ENCODE assay signal across 23 mouse cellular contexts in the genomic region with DNA sequence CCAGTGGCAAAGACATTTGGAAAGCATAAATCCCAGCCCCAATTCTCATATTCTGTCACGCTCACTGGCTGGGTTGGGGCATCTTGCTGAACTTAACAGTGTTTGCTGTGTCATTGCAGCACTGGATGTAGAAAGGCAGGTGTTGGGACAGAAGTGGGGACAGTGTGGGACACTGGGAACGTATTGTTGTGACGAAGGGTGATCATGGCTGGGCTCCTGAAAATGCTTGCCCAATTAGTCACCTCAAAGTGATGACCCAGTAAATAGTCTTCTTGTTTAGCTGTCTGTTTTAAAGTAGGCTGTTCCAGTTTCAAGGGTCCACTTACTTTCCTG.
A peak's percentile ranks its signal among the peaks of the same experiment; 100 is the strongest.
DNase-seq lines count a peak whose midpoint lies in the region; ATAC-seq and TF ChIP-seq lines count a peak whose summit lies in the region.
"Had no signal": no experiment of that assay in that cellular context is flagged by ENCODE, and none has a peak within 500 bp of the region (broad histone marks: within the 10 kb centered on the region; RNA-seq: fewer than 3 reads in every experiment).

No protein-coding gene starts in this region.

- DNase-seq in kidney, postnatal 25 days: no peak
- peak; percentile 1 for DNase-seq in A20 (ENCODE audit: low read depth, low spot score)
- DNase-seq in adrenal gland, adult 8-10 months: no peak
- no peak for DNase-seq in cerebellum, postnatal 4 days (ENCODE audit: low spot score in 2 of 2)
- DNase-seq: cerebellum, adult 8-10 months; heart, adult 11 months; heart, postnatal 10 days; kidney, adult 18-20 months; lung, adult 18-20 months; right cerebral cortex, adult 18-20 months; right cerebral cortex, postnatal 4 days had no signal

- H3K4me1 ChIP-seq in kidney, embryonic 15.5 days: peaks cover 21% of the 10 kb centered on the region
- H3K4me1 ChIP-seq: heart, embryonic 12.5 days; liver, embryonic 12.5 days had no signal

- no peaks in the 10 kb centered on the region for H3K79me3 ChIP-seq in C2C12 (ENCODE audit: low read depth)

- H3K27me3 ChIP-seq in kidney, embryonic 15.5 days: no peaks in the 10 kb centered on the region
- no peaks in the 10 kb centered on the region for H3K27me3 ChIP-seq in C2C12 (ENCODE audit: control insufficient read depth, insufficient read depth, insufficient read length)
- no peaks in the 10 kb centered on the region for H3K27me3 ChIP-seq in myocyte (ENCODE audit: control insufficient read depth, insufficient read depth, insufficient read length)
- H3K27me3 ChIP-seq: embryonic facial prominence, embryonic 15.5 days; heart, embryonic 12.5 days; liver, embryonic 12.5 days; midbrain, embryonic 12.5 days; neural tube, embryonic 13.5 days had no signal

- peak overlapping the region; percentile 47; the same call in 1 of the 2 replicates for H3K4me2 ChIP-seq in kidney, embryonic 15.5 days
- H3K4me2 ChIP-seq in myocyte (ENCODE audit: low read depth): peak overlapping the region; percentile 99
- H3K4me2 ChIP-seq: liver, embryonic 12.5 days; midbrain, embryonic 12.5 days had no signal

- no peak overlapping the region for H3K9ac ChIP-seq in kidney, embryonic 15.5 days
- H3K9ac ChIP-seq: embryonic facial prominence, embryonic 15.5 days; heart, embryonic 12.5 days; liver, embryonic 12.5 days; midbrain, embryonic 12.5 days; neural tube, embryonic 13.5 days had no signal

- H3K79me2 ChIP-seq in C2C12 (ENCODE audit: control insufficient read depth, insufficient read depth) (no peaks in the 10 kb centered on the region), myocyte (ENCODE audit: control insufficient read depth, insufficient read depth) (no peaks in the 10 kb centered on the region)

- peak overlapping the region; percentile 10 for H3ac ChIP-seq in C2C12 (ENCODE audit: control insufficient read depth, insufficient read length, low read depth)
- H3ac ChIP-seq in myocyte (ENCODE audit: control insufficient read depth, insufficient read length): no peak overlapping the region

- ATAC-seq in kidney, embryonic 15.5 days (replicated peaks; ENCODE audit: low FRiP score): no peak
- ATAC-seq: inflammation-experienced regulatory T-cells, adult 6 months; liver, embryonic 12.5 days had no signal

- H3K36me3 ChIP-seq in kidney, embryonic 15.5 days: no peaks in the 10 kb centered on the region
- no peaks in the 10 kb centered on the region for H3K36me3 ChIP-seq in C2C12 (ENCODE audit: control insufficient read depth, insufficient read depth)
- no peaks in the 10 kb centered on the region for H3K36me3 ChIP-seq in myocyte (ENCODE audit: control insufficient read depth, insufficient read depth)
- H3K36me3 ChIP-seq: embryonic facial prominence, embryonic 15.5 days; heart, embryonic 12.5 days; hindbrain, embryonic 10.5 days; liver, embryonic 12.5 days; midbrain, embryonic 12.5 days; neural tube, embryonic 13.5 days had no signal

- no peak overlapping the region for H3K27ac ChIP-seq in kidney, embryonic 15.5 days
- H3K27ac ChIP-seq: kidney, postnatal 0 days; left cerebral cortex, adult 2 months; liver, embryonic 12.5 days; midbrain, embryonic 12.5 days; neural tube, embryonic 13.5 days had no signal

- TF ChIP-seq CTCF in C2C12 (IDR thresholded peaks at IDR 0.05; ENCODE audit: control insufficient read depth, insufficient read depth, insufficient read length): no peak

- no peak for TF ChIP-seq POLR2A in myocyte (IDR thresholded peaks at IDR 0.05; ENCODE audit: insufficient read length, low read depth)

- H3K4me3 ChIP-seq in kidney, embryonic 15.5 days (replicated peaks): no peak overlapping the region
- no peak overlapping the region for H3K4me3 ChIP-seq in C2C12 (ENCODE audit: insufficient read depth, poor library complexity, severe bottlenecking)
- peak overlapping the region; percentile 15 for H3K4me3 ChIP-seq in myocyte
- H3K4me3 ChIP-seq: embryonic facial prominence, embryonic 15.5 days; heart, embryonic 12.5 days; hindbrain, embryonic 10.5 days; left cerebral cortex, adult 2 months; liver, embryonic 12.5 days; midbrain, embryonic 12.5 days; neural tube, embryonic 13.5 days had no signal

- WGBS in kidney, embryonic 15.5 days: 68% methylated on average over 3 of the region's 3 CpGs

- no peaks in the 10 kb centered on the region for H3K9me3 ChIP-seq in kidney, embryonic 15.5 days (replicated peaks)
- H3K9me3 ChIP-seq: embryonic facial prominence, embryonic 15.5 days; heart, embryonic 12.5 days; hindbrain, embryonic 10.5 days; liver, embryonic 12.5 days; midbrain, embryonic 12.5 days; neural tube, embryonic 13.5 days had no signal

TF ChIP-seq in C2C12, 6 proteins besides CTCF, POLR2A, EP300 and RAD21:
- TF ChIP-seq CEBPB (IDR thresholded peaks at IDR 0.05; ENCODE audit: low read depth): no peak
- TF ChIP-seq MAX (IDR thresholded peaks at IDR 0.05): no peak
- peak; percentile 74 for TF ChIP-seq MYOD1 (IDR thresholded peaks at IDR 0.05; ENCODE audit: control insufficient read depth, insufficient read length, low read depth)
- TF ChIP-seq USF1 (IDR thresholded peaks at IDR 0.05; ENCODE audit: low read depth): no peak
- no peak for TF ChIP-seq FOSL1 (IDR thresholded peaks at IDR 0.05; ENCODE audit: insufficient read depth, low read length, poor library complexity, severe bottlenecking)
- TF ChIP-seq MYOG (IDR thresholded peaks at IDR 0.05; ENCODE audit: control insufficient read depth, extremely low read depth, insufficient read length): no peak

TF ChIP-seq in myocyte, 11 proteins besides CTCF, POLR2A, EP300 and RAD21:
- TF ChIP-seq MYOG (IDR thresholded peaks at IDR 0.05; ENCODE audit: control insufficient read depth in 1 of 3, insufficient read depth in 1 of 3, insufficient read length in 2 of 3, low read depth in 2 of 3) (peak in 1 of 3 experiments; percentile 20), SRF (IDR thresholded peaks at IDR 0.05; ENCODE audit: control insufficient read depth, insufficient read length, low read depth) (no peak), MYOD1 (IDR thresholded peaks at IDR 0.05; ENCODE audit: control insufficient read depth in 1 of 3, insufficient read length in 2 of 3, low read depth in 2 of 3) (peak in 2 of 3 experiments; percentile 62 to 86)
